Mouse (Mus musculus) left cerebral cortex, postnatal 25 days (tissue): ENCODE measurements at regions not wholly inside any gene's neighbourhood (a gene's known extent, or its start where the extent isn't known, plus 50 kb on each side); places are given as distances from the start of the nearest gene placed in this dataset.

Experiments used
- DNase-seq, 2 experiments: peaks; one replicate each; pipeline ENCODE4 v3.0.0; 2022; ENCODE audit warnings: low spot score in 2 of 2, mixed read lengths in 1 of 2
- intact Hi-C: fragments of 180-260 bp; cut with DNase I; formaldehyde crosslinking; loops from one replicate; pipeline ENCODE4 v1.15.1; 2025

- intact Hi-C loops = no loop called here
- DNase-seq = no peak
Measured at GRCm38 (mm10) chr5:7428291-7428690, 83.7 kb upstream of the Zfp804b start.

GRCm38 (mm10) chr5:7436461-7436860 lies 91.9 kb upstream of the Zfp804b start:
- DNase-seq = no peak
- intact Hi-C loops = no loop called here

- intact Hi-C loops = no loop called here
- DNase-seq = no peak
Measured at GRCm38 (mm10) chr5:7448001-7448400, 103.4 kb upstream of the Zfp804b start.

- no peak for DNase-seq
- intact Hi-C loops = no loop called here
Measured at GRCm38 (mm10) chr5:7454896-7455295, 110.3 kb upstream of the Zfp804b start.

- intact Hi-C loops = no loop called here
- no peak for DNase-seq
Measured at GRCm38 (mm10) chr5:7457102-7457501, 112.5 kb upstream of the Zfp804b start.

GRCm38 (mm10) chr5:7489150-7489549 lies 144.6 kb upstream of the Zfp804b start:
- DNase-seq = no peak
- intact Hi-C loops = no loop called here

- intact Hi-C loops = no loop called here
- DNase-seq = no peak
Measured at GRCm38 (mm10) chr5:7489602-7490001, 145.0 kb upstream of the Zfp804b start.

GRCm38 (mm10) chr5:7517520-7518181 lies 173.1 kb upstream of the Zfp804b start:
- no peak for DNase-seq
- intact Hi-C loops = no loop called here

GRCm38 (mm10) chr5:7532686-7533199 lies 188.2 kb upstream of the Zfp804b start:
- no peak for DNase-seq
- intact Hi-C loops = no loop called here

GRCm38 (mm10) chr5:7539812-7540645 lies 195.5 kb upstream of the Zfp804b start:
- intact Hi-C loops = no loop called here
- DNase-seq = no peak

- DNase-seq = no peak
- intact Hi-C loops = no loop called here
Measured at GRCm38 (mm10) chr5:7540646-7541038, 196.1 kb upstream of the Zfp804b start.

GRCm38 (mm10) chr5:7543857-7544256 lies 199.3 kb upstream of the Zfp804b start:
- no peak for DNase-seq
- intact Hi-C loops = no loop called here

- DNase-seq = no peak
- intact Hi-C loops = no loop called here
Measured at GRCm38 (mm10) chr5:7580413-7580812, 235.9 kb upstream of the Zfp804b start.

- intact Hi-C loops = no loop called here
Measured at GRCm38 (mm10) chr5:7586547-7586946, 242.0 kb upstream of the Zfp804b start.

GRCm38 (mm10) chr5:7600418-7600817 lies 255.9 kb upstream of the Zfp804b start:
- intact Hi-C loops = no loop called here
- no peak for DNase-seq

More at GRCm38 (mm10) chr5:7586547-7586946, 242.0 kb upstream of the Zfp804b start:
- no peak for DNase-seq

GRCm38 (mm10) chr5:7607517-7607916 lies 263.0 kb upstream of the Zfp804b start:
- intact Hi-C loops = no loop called here
- no peak for DNase-seq

- DNase-seq = no peak
- intact Hi-C loops = no loop called here
Measured at GRCm38 (mm10) chr5:7607924-7608323, 263.4 kb upstream of the Zfp804b start.

- DNase-seq = peak; percentile 20 to 37
- intact Hi-C loops = no loop called here
Measured at GRCm38 (mm10) chr5:7655280-7655679, 305.0 kb upstream of the Steap4 start.

GRCm38 (mm10) chr5:7701776-7702175 lies 258.5 kb upstream of the Steap4 start:
- intact Hi-C loops = no loop called here

GRCm38 (mm10) chr5:7719557-7719956 lies 240.7 kb upstream of the Steap4 start:
- DNase-seq = no peak
- intact Hi-C loops = no loop called here

More at GRCm38 (mm10) chr5:7701776-7702175, 258.5 kb upstream of the Steap4 start:
- DNase-seq = no peak

GRCm38 (mm10) chr5:7720061-7720460 lies 240.2 kb upstream of the Steap4 start:
- DNase-seq = no peak
- intact Hi-C loops = no loop called here
